Mouse (Mus musculus): Measurements from ENCODE around the gene Agpat3.

Agpat3 gene

GRCm38 (mm10) chr10:78324556-78325164 is 27.6 kb downstream of the Agpat3 start:
- no peak for DNase-seq (ENCODE audit: extremely low read depth, low read depth)

GRCm38 (mm10) chr10:78323214-78323880 is 28.9 kb downstream of the Agpat3 start:
- no peak for DNase-seq (ENCODE audit: extremely low read depth, low read depth)

GRCm38 (mm10) chr10:78322806-78323205 is 29.5 kb downstream of the Agpat3 start:
- DNase-seq (ENCODE audit: extremely low read depth, low read depth), result no peak

- no peak for DNase-seq (ENCODE audit: extremely low read depth, low read depth)
These were observed 31.0 kb downstream of the Agpat3 start for GRCm38 (mm10) chr10:78321133-78321757.

- no peak for DNase-seq (ENCODE audit: extremely low read depth, low read depth)
These were observed 31.8 kb downstream of the Agpat3 start for GRCm38 (mm10) chr10:78320526-78320925.

GRCm38 (mm10) chr10:78319940-78320339 is 32.3 kb downstream of the Agpat3 start:
- DNase-seq (ENCODE audit: extremely low read depth, low read depth), result no peak

GRCm38 (mm10) chr10:78317270-78317923 is 34.9 kb downstream of the Agpat3 start:
- DNase-seq (ENCODE audit: extremely low read depth, low read depth), result no peak

- DNase-seq (ENCODE audit: extremely low read depth, low read depth), result no peak
These were observed 35.8 kb downstream of the Agpat3 start for GRCm38 (mm10) chr10:78316228-78317087.

GRCm38 (mm10) chr10:78315145-78315544 is 37.1 kb downstream of the Agpat3 start:
- DNase-seq (ENCODE audit: extremely low read depth, low read depth), result no peak

- DNase-seq (ENCODE audit: extremely low read depth, low read depth), result no peak
These were observed 40.2 kb downstream of the Agpat3 start for GRCm38 (mm10) chr10:78311886-78312635.

GRCm38 (mm10) chr10:78310747-78311267 is 41.5 kb downstream of the Agpat3 start:
- DNase-seq (ENCODE audit: extremely low read depth, low read depth), result no peak

GRCm38 (mm10) chr10:78308617-78309016 is 43.7 kb downstream of the Agpat3 start:
- no peak for DNase-seq (ENCODE audit: extremely low read depth, low read depth)

GRCm38 (mm10) chr10:78307391-78307790 is 44.9 kb downstream of the Agpat3 start:
- no peak for DNase-seq (ENCODE audit: extremely low read depth, low read depth)

- no peak for DNase-seq (ENCODE audit: extremely low read depth, low read depth)
These were observed 46.3 kb downstream of the Agpat3 start for GRCm38 (mm10) chr10:78306027-78306426.

- DNase-seq (ENCODE audit: extremely low read depth, low read depth), result no peak
These were observed 47.3 kb downstream of the Agpat3 start for GRCm38 (mm10) chr10:78304996-78305395.

GRCm38 (mm10) chr10:78303675-78304074 is 48.6 kb downstream of the Agpat3 start:
- no peak for DNase-seq (ENCODE audit: extremely low read depth, low read depth)

GRCm38 (mm10) chr10:78300061-78300460 is 52.2 kb downstream of the Agpat3 start:
- DNase-seq (ENCODE audit: extremely low read depth, low read depth), result no peak

GRCm38 (mm10) chr10:78298651-78299644 is 53.3 kb downstream of the Agpat3 start:
- DNase-seq (ENCODE audit: extremely low read depth, low read depth), result no peak

Measured in MEL-GATA-1-ER (cell line).